Mouse (Mus musculus) embryonic facial prominence, embryonic 13.5 days (tissue): Measurements from ENCODE around the gene Gm10964. TPM values are rescaled to one million over a fixed set of nuclear protein-coding genes. Genes with fewer than 3 reads are reported as not detected.

Experiments
- ATAC-seq: fragments of 200-750 bp; cut with Nextera tagmentation; 2 replicates; pipeline ENCODE4 v1.8.0; 2017; ENCODE audit warnings: low read depth; ENCODE audit not compliant: insufficient number of reproducible peaks, insufficient read depth, low FRiP score, low TSS enrichment
- H3K27ac ChIP-seq: fragments of 300-500 bp; sonication (generic); 2 replicates; pipeline ENCODE4 v1.5.1; 2015; ENCODE audit warnings: moderate library complexity, mild to moderate bottlenecking, inconsistent platforms
- H3K27me3 ChIP-seq: fragments of 300-500 bp; sonication (generic); 2 replicates; pipeline ENCODE4 v1.6.1; 2015; ENCODE audit warnings: mild to moderate bottlenecking, inconsistent platforms
- H3K36me3 ChIP-seq: fragments of 300-500 bp; sonication (generic); 2 replicates; pipeline ENCODE4 v1.6.1; 2015; ENCODE audit warnings: mild to moderate bottlenecking, inconsistent platforms
- H3K4me1 ChIP-seq: fragments of 300-500 bp; sonication (generic); 2 replicates; pipeline ENCODE4 v1.6.1; 2015; ENCODE audit warnings: inconsistent platforms
- H3K4me2 ChIP-seq: fragments of 300-500 bp; sonication (generic); 2 replicates; pipeline ENCODE4 v1.6.1; 2015; ENCODE audit warnings: moderate library complexity, mild to moderate bottlenecking, inconsistent platforms
- H3K4me3 ChIP-seq: fragments of 300-500 bp; sonication (generic); 2 replicates; pipeline ENCODE4 v1.5.1; 2015; ENCODE audit warnings: mild to moderate bottlenecking, inconsistent platforms
- H3K9ac ChIP-seq: fragments of 300-500 bp; sonication (generic); 2 replicates; pipeline ENCODE4 v1.6.1; 2015; ENCODE audit warnings: mild to moderate bottlenecking, inconsistent platforms
- H3K9me3 ChIP-seq: fragments of 300-500 bp; sonication (generic); 2 replicates; pipeline ENCODE4 v1.6.1; 2016; ENCODE audit warnings: inconsistent platforms
- WGBS: fragments of 180-500 bp; shearing (Covaris S2); methylation state at CpG from one replicate; pipeline ENCODE4 v1.1.7; 2015; ENCODE audit warnings: mixed read lengths; 5-methylcytosine and 5-hydroxymethylcytosine counted together
- polyA plus RNA-seq: library from polyadenylated mRNA; unstranded; fragments of >200 nt; fragmentation: Nextera tagmentation; extraction: Ambion mirVana; gene quantifications from 2 replicates; pipeline ENCODE4 v1.2.1, GENCODE M21; 2015

Gm10964 gene
- not detected in 2 replicates for polyA plus RNA-seq

DNA sequence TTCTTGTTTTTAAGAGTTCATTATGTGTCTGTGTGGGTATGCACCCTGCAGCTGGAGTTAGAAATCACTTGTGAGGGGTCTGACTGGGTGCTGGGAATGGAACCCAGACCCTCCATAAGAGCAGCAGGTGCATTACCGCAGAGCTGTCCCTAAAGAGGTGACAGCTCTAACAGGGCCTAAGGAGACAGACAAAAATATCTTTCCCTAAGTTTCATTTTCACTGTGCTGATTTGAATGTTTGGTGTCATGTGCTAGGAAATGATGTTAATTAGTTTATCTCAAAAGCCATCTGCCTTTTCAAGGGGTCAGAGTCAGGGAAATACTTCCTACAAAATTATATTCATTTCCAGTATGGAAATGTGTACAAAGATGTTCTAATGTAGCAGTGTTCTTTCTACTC lies at the start of gene Gm10964:
TSS of gene Gm10964 (plus strand) at position 38 of the 400 bp plus-strand sequence.
- H3K27me3 ChIP-seq: no peaks in the 10 kb centered on the region
- H3K9ac ChIP-seq: peak within 1 kb of the TSS; percentile 68
- peaks cover 24% of the 10 kb centered on the region for H3K36me3 ChIP-seq
- H3K4me3 ChIP-seq: peak within 1 kb of the TSS; percentile 49
- 87% methylated on average over 1 of the region's 1 CpGs for WGBS
- ATAC-seq: no peak
- peaks cover 51% of the 10 kb centered on the region for H3K4me1 ChIP-seq
- H3K9me3 ChIP-seq: no peaks in the 10 kb centered on the region
- H3K4me2 ChIP-seq: peak within 1 kb of the TSS; percentile 61
- H3K27ac ChIP-seq: peak within 1 kb of the TSS; percentile 97

DNA sequence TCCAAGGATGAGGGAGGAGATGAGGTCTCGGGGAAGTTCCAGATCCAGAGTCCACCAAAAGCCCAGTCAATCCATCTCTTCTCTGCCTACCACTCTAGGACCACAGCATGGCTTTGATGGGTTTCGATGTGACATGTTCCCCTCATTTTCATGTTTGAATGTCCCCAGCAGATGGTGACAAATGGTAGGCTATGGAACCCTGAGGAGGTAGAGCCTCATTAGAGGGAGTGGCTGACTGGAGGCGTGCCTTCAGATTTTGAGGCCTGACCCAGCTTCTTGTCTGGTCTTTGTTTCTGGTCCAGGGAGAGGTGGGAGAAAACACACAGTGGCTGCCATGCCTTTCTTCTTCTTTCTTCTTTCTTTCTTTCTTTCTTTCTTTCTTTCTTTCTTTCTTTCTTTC lies 48.7 kb upstream of the Gm10964 start:
- no peak overlapping the region for H3K4me3 ChIP-seq
- H3K36me3 ChIP-seq: no peaks in the 10 kb centered on the region
- H3K27ac ChIP-seq: no peak overlapping the region
- H3K9ac ChIP-seq: no peak overlapping the region
- H3K4me1 ChIP-seq: no peaks in the 10 kb centered on the region
- no peak overlapping the region for H3K4me2 ChIP-seq
- WGBS: 80% methylated on average over 3 of the region's 3 CpGs
- ATAC-seq: no peak
- H3K9me3 ChIP-seq: no peaks in the 10 kb centered on the region
- no peaks in the 10 kb centered on the region for H3K27me3 ChIP-seq

DNA sequence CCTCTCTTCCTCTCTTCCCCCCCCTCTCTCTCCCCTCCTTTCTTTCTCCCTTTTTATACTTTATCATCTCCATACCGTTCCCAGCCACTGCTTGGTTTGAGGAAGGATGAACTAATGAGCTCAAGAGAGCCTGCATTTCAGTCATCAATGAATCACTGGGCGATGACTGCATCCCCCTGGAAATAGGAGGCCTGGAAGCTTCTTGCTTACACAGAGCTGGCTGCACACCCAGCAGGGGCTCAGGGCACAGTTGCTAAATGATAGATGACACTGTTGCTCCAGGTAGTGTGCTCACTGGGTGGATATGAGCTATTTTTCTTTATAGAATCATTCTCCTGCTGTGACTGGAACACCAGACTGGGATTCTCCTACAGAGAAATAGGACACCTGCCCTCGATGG lies 43.6 kb upstream of the Gm10964 start:
- Histone ChIP-seq H3K36me3 (no peaks in the 10 kb centered on the region), H3K4me3 (no peak overlapping the region), H3K4me2 (no peak overlapping the region), H3K9me3 (no peaks in the 10 kb centered on the region), H3K27ac (no peak overlapping the region), H3K9ac (no peak overlapping the region), H3K4me1 (no peaks in the 10 kb centered on the region), H3K27me3 (no peaks in the 10 kb centered on the region)
- no peak for ATAC-seq
- WGBS: 68% methylated on average over 3 of the region's 3 CpGs

DNA sequence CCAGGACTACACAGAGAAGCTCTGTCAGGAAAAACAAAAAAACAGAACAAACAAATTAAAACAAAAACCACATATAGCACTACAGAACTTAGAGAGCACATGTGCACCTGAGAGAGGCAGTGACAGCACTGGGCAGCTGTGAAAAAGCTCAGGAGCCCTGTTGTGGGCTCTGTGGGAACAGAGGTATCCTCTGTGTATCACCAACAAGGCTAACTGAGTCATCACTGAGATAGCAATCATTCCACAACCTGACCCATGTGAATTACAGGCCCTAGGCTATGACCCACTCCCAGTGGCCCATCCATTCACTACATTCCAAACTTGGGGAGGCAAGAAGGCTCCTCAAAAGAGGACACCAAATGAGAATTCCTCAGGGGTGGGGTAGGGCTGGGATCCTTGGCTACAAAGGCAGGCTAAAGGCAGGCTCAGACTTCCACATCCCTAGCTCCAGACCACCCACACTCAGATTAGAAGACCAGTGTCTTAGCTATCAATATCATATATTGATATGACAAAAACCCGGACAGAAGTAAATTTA lies 42.7 kb upstream of the Gm10964 start:
- no peaks in the 10 kb centered on the region for H3K27me3 ChIP-seq
- no peak overlapping the region for H3K4me2 ChIP-seq
- no peak overlapping the region for H3K9ac ChIP-seq
- H3K4me3 ChIP-seq: no peak overlapping the region
- ATAC-seq: no peak
- no peaks in the 10 kb centered on the region for H3K9me3 ChIP-seq
- no peak overlapping the region for H3K27ac ChIP-seq
- H3K4me1 ChIP-seq: no peaks in the 10 kb centered on the region
- H3K36me3 ChIP-seq: no peaks in the 10 kb centered on the region
- WGBS: 55% methylated on average over 1 of the region's 1 CpGs

DNA sequence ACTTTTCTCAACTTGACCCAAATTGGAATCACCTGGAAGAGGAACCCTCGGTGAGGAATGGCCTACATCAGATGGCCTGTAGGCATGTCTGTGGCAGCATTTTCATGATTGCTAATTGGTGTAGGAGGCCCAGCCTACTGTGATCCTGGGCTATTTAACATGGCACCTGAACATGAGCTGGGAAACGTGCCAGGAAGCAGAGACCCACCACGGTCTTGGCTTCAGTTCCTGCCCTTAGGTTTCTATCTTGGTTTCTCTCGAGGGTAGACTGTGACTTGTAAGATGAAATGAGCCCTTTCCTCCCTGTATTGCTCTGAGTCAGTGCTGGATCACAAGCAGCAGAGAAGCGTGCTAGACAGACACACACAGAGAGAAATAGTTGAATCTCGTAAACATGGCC lies 34.5 kb upstream of the Gm10964 start:
- no peak overlapping the region for H3K9ac ChIP-seq
- H3K27me3 ChIP-seq: no peaks in the 10 kb centered on the region
- no peak for ATAC-seq
- 55% methylated on average over 6 of the region's 6 CpGs for WGBS
- no peak overlapping the region for H3K4me3 ChIP-seq
- H3K36me3 ChIP-seq: no peaks in the 10 kb centered on the region
- H3K27ac ChIP-seq: no peak overlapping the region
- no peaks in the 10 kb centered on the region; the same call in 1 of the 2 replicates for H3K4me1 ChIP-seq
- H3K4me2 ChIP-seq: no peak overlapping the region
- H3K9me3 ChIP-seq: no peaks in the 10 kb centered on the region

DNA sequence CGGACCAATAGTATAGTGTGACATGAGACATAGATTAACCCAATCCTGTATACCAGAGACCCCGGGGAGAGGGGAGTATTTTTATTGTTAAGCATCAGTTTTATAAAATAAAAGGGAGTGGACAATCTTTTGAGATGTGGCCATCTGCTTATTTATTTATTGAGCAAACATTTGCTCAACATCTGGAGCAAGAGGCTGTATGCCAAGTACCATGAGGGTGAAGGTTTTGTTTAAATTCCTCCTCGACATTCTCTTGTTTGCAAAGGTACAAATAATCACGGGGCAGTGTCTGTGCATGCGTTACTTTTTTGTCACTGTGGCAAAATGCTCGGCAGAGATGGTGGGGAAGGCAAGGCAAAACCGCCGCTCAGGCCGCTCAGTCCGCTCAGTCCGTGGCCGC lies 33.7 kb upstream of the Gm10964 start:
- Histone ChIP-seq H3K27me3 (no peaks in the 10 kb centered on the region), H3K4me2 (no peak overlapping the region), H3K9me3 (no peaks in the 10 kb centered on the region), H3K27ac (no peak overlapping the region), H3K4me3 (no peak overlapping the region), H3K36me3 (no peaks in the 10 kb centered on the region), H3K9ac (no peak overlapping the region), H3K4me1 (no peaks in the 10 kb centered on the region; the same call in 1 of the 2 replicates)
- ATAC-seq: no peak
- 89% methylated on average over 12 of the region's 12 CpGs for WGBS

DNA sequence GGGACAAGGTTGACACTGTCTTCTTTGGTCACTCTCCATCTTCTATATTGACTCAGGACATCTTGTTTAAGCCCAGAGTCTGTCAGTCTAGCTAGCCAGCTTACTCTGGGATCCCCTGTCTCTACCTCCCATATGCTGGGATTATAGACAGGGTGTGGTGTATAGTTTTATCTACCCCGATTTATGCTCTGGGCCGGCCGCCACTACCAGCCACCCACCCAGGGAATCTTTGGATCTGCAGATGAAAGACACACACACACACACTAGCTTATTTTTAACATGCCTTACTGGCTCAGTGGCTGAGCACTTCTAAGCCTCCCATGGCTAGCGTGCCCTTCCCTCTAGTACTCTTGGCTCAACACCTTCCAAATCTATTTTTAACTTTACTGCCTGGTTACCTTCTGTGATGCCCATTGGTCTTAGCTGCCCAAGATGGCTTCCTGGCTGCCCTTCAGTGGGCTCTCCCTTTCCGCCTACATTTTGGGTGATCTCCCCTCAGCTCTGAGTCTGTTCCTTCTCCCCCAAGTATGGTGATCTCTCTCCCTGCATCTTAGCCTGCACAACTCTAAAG lies 29.6 kb upstream of the Gm10964 start:
- H3K36me3 ChIP-seq: no peaks in the 10 kb centered on the region
- no peak for ATAC-seq
- H3K4me2 ChIP-seq: no peak overlapping the region
- H3K27me3 ChIP-seq: no peaks in the 10 kb centered on the region
- H3K9ac ChIP-seq: no peak overlapping the region
- no peak overlapping the region for H3K4me3 ChIP-seq
- H3K4me1 ChIP-seq: peaks cover 6% of the 10 kb centered on the region
- no peak overlapping the region for H3K27ac ChIP-seq
- no peaks in the 10 kb centered on the region for H3K9me3 ChIP-seq
- WGBS: 94% methylated on average over 5 of the region's 5 CpGs

DNA sequence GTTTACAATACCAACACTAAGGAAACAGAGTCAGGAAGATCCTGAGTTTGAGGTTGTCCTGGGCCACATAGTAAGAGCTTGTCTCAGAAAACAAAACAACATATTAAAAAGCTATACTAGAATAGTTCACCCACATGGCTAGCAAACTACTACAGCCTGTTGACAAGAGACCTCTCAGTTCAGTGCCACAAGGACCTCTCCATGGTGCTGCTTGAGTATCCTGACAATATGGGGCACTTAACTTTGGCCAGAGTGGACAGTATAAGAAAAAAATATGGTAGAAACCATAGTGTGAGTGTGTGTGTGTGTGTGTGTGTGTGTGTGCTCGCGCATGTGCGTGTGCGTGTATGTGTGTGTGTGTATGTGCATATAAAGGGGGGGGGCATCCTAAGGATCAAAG lies 27.0 kb upstream of the Gm10964 start:
- peaks cover 24% of the 10 kb centered on the region for H3K4me1 ChIP-seq
- no peak overlapping the region for H3K4me2 ChIP-seq
- no peaks in the 10 kb centered on the region for H3K36me3 ChIP-seq
- no peak for ATAC-seq
- no peak overlapping the region for H3K4me3 ChIP-seq
- no peak overlapping the region for H3K27ac ChIP-seq
- 95% methylated on average over 4 of the region's 4 CpGs for WGBS
- no peak overlapping the region for H3K9ac ChIP-seq
- H3K27me3 ChIP-seq: no peaks in the 10 kb centered on the region
- H3K9me3 ChIP-seq: no peaks in the 10 kb centered on the region

DNA sequence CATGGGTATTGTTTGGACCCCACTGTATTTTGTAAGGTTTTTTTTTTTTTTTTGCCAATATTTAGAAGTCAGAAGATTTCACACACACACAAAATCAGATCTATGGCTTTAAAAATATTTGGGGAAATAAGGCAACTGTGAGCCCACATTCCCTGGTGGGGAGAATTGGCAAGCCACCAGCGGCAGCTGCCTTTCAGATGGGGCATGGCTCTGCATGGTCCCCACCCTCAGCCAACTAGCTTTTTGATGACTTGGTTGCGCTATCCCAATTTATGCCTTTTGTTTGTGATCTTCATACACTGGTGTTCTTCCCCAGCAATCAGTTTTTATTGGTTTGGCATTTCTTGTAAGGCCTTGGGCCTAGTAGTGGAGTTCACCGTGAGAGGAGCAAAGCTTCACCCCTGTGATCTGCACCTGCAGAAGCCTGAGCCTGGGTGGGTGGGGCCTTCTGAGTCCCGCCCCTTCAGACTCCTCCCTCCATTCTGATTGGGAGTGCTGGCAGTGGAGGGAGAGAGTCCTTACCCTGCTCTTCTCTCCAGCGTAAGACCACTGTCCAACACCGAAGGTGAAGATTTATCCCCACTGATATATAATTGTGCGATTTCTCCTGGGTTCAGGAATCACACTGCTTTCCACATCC lies 24.8 kb upstream of the Gm10964 start:
- ATAC-seq: no peak
- Histone ChIP-seq H3K27ac (no peak overlapping the region), H3K27me3 (no peaks in the 10 kb centered on the region), H3K9ac (no peak overlapping the region), H3K4me1 (peaks cover 35% of the 10 kb centered on the region), H3K4me2 (no peak overlapping the region), H3K9me3 (no peaks in the 10 kb centered on the region), H3K4me3 (no peak overlapping the region), H3K36me3 (no peaks in the 10 kb centered on the region)
- 69% methylated on average over 7 of the region's 7 CpGs for WGBS

DNA sequence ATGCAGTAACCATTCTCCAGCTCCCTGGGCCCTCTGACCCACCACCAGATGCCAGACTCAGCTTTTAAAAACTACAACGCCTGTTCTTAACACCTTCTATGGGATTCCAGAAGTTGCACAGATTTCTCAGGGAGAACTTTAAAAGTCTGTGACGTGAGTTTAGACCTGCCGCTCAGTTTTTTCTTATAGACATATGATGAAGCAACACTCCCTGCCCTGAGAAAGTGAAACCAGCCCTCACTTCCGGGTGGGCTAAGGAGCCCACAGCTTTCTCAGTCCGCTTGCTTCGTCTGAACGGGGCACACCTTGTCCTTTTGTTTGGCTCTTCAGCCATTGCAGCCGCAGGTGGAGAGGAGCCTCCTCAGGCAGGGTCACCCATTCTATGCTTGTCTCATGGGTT lies 24.2 kb upstream of the Gm10964 start:
- Histone ChIP-seq H3K27ac (no peak overlapping the region), H3K9me3 (no peaks in the 10 kb centered on the region), H3K9ac (no peak overlapping the region), H3K36me3 (no peaks in the 10 kb centered on the region), H3K4me2 (no peak overlapping the region), H3K4me1 (peaks cover 37% of the 10 kb centered on the region), H3K4me3 (no peak overlapping the region), H3K27me3 (no peaks in the 10 kb centered on the region)
- 83% methylated on average over 8 of the region's 8 CpGs for WGBS
- ATAC-seq: no peak

DNA sequence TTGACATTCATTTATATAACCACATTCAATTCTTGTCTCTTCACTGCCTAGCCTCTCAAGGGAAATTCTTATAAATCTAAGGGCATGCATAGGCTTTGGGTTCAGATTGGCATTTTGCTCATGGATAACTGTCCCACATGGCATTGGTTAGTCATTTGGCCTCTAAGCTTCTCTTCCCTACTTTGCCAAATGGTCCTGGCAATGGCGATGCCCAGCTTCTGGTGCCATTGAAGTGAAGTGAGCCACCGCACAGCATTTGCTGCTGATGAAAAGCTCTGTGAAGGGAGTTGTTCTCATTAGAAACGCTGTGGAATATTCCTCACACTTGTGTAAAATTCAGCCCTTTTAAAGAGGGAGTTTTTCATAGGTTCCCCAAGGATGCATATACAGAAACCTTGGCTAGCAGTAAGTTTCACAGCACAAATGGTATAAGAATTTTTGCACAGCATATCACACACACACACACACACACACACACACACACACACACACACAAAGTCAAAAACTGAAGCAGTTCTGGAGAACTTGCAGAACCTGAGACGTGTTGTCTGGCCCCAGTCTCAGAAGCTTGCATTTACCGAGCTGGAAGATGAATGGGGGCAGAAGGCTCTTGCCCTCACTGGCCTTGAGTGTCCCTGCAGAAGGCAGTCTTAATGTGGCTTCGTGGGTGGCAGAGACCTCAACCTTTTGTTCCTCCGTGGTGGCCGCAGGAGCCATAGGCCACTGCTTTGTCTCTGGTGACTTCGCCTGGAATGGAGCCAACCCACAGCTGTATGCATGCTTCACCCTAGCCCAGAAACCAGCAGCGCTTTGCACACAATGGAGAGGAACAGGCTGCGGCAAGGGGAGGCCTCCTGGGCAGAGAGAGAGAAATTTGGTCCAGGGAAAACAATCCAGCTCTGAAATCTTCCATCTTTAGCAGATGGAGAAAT lies 23.1 kb upstream of the Gm10964 start:
- 36% methylated on average over 11 of the region's 11 CpGs for WGBS
- Histone ChIP-seq H3K4me1 (peaks cover 35% of the 10 kb centered on the region), H3K27me3 (no peaks in the 10 kb centered on the region), H3K9ac (no peak overlapping the region), H3K27ac (peak overlapping the region; percentile 83), H3K4me3 (no peak overlapping the region), H3K4me2 (peak overlapping the region; percentile 20; the same call in 1 of the 2 replicates), H3K36me3 (no peaks in the 10 kb centered on the region), H3K9me3 (no peaks in the 10 kb centered on the region)
- ATAC-seq: no peak
